Mouse (Mus musculus): ENCODE measurements around the gene Tbx21.

Gene Tbx21

GRCm38 (mm10) chr11:97132185-97132584 is 17.1 kb upstream of the Tbx21 start:
- DNase-seq (ENCODE audit: extremely low spot score, low spot score) = no peak

- no peak for DNase-seq (ENCODE audit: extremely low spot score, low spot score)
Observed at GRCm38 (mm10) chr11:97131683-97132082, 16.6 kb upstream of the Tbx21 start.

GRCm38 (mm10) chr11:97130318-97130717 is 15.2 kb upstream of the Tbx21 start:
- DNase-seq (ENCODE audit: extremely low spot score, low spot score) = no peak

GRCm38 (mm10) chr11:97128956-97129355 is 13.8 kb upstream of the Tbx21 start:
- no peak for DNase-seq (ENCODE audit: extremely low spot score, low spot score)

- no peak for DNase-seq (ENCODE audit: extremely low spot score, low spot score)
Observed at GRCm38 (mm10) chr11:97127470-97128223, 12.5 kb upstream of the Tbx21 start.

- peak; percentile 43 for DNase-seq (ENCODE audit: extremely low spot score, low spot score)
Observed at GRCm38 (mm10) chr11:97126645-97127468, 11.7 kb upstream of the Tbx21 start.

GRCm38 (mm10) chr11:97124266-97125036 is 9.3 kb upstream of the Tbx21 start:
- DNase-seq (ENCODE audit: extremely low spot score, low spot score) = no peak

GRCm38 (mm10) chr11:97123282-97123890 is 8.3 kb upstream of the Tbx21 start:
- no peak for DNase-seq (ENCODE audit: extremely low spot score, low spot score)

GRCm38 (mm10) chr11:97120641-97121040 is 5.5 kb upstream of the Tbx21 start:
- no peak for DNase-seq (ENCODE audit: extremely low spot score, low spot score)

- DNase-seq (ENCODE audit: extremely low spot score, low spot score) = no peak
Observed at GRCm38 (mm10) chr11:97120221-97120620, 5.1 kb upstream of the Tbx21 start.

- no peak for DNase-seq (ENCODE audit: extremely low spot score, low spot score)
Observed at GRCm38 (mm10) chr11:97115797-97116196, 666 bp upstream of the Tbx21 start.

GRCm38 (mm10) chr11:97112519-97113125 is 2.5 kb downstream of the Tbx21 start:
- DNase-seq (ENCODE audit: extremely low spot score, low spot score) = no peak

- DNase-seq (ENCODE audit: extremely low spot score, low spot score) = no peak
Observed at GRCm38 (mm10) chr11:97108976-97109375, 6.2 kb downstream of the Tbx21 start.

GRCm38 (mm10) chr11:97104091-97104483 is 11.0 kb downstream of the Tbx21 start:
- DNase-seq (ENCODE audit: extremely low spot score, low spot score) = no peak

- DNase-seq (ENCODE audit: extremely low spot score, low spot score) = no peak
Observed at GRCm38 (mm10) chr11:97103163-97104090, 11.7 kb downstream of the Tbx21 start.

GRCm38 (mm10) chr11:97101722-97102121 is 13.4 kb downstream of the Tbx21 start:
- peak; percentile 65 for DNase-seq (ENCODE audit: extremely low spot score, low spot score)

GRCm38 (mm10) chr11:97098791-97099190 is 16.3 kb downstream of the Tbx21 start:
- no peak for DNase-seq (ENCODE audit: extremely low spot score, low spot score)

- no peak for DNase-seq (ENCODE audit: extremely low spot score, low spot score)
Observed at GRCm38 (mm10) chr11:97094600-97094999, 20.5 kb downstream of the Tbx21 start.

- no peak for DNase-seq (ENCODE audit: extremely low spot score, low spot score)
Observed at GRCm38 (mm10) chr11:97086365-97086764, 28.8 kb downstream of the Tbx21 start.

All from neural tube, embryonic 10.5 days (tissue).